Mouse (Mus musculus) granulocyte monocyte progenitor cell, adult 5-6 weeks (primary cell): ENCODE results near the gene Unc13a. TPM values are rescaled to one million over a fixed set of nuclear protein-coding genes. Genes with fewer than 3 reads are reported as not detected.

Experiments
- ATAC-seq: replicated peaks from 2 replicates; pipeline ENCODE4 v1.8.0; 2016; ENCODE audit warnings: mild to moderate bottlenecking, moderate TSS enrichment, inconsistent platforms; ENCODE audit not compliant: poor library complexity, severe bottlenecking
- total RNA-seq, 2 experiments: library from RNA; stranded (forward) in 1 of 2; stranded (reverse) in 1 of 2; fragments of 200-712, 200-1000 nt in 1 of 2; fragments of >200 nt in 1 of 2; fragmentation: Nextera tagmentation in 1 of 2; gene quantifications; 2 replicates each; pipeline ENCODE4 v1.2.3; 2014 to 2017

Gene Unc13a
- total RNA-seq, 2 experiments from 2014 or later = 1.8 TPM; not detected in 1

DNA sequence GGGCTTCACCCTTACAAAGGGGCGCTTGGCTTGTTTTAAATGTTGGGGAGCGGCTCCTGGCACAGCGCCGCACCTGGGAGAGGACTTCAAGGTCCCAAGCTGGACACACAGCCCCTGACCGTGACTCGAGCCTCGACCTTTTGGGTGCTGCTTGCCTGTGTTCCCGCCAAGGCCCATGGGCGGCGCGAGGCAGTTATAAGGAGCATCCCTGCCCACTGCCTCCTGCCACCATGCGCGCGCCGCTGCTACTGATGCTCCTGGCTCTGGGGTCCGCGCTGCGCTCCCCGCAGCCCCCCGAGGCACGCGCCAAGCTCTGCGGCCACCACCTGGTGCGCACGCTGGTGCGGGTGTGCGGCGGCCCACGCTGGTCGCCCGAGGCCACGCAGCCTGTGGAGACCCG is 17.5 kb upstream of the Unc13a start, which contains the start of gene Insl3:
Gene Insl3, plus strand, starts transcription at position 187 of the 400 bp plus-strand sequence.
- ATAC-seq = no peak

DNA sequence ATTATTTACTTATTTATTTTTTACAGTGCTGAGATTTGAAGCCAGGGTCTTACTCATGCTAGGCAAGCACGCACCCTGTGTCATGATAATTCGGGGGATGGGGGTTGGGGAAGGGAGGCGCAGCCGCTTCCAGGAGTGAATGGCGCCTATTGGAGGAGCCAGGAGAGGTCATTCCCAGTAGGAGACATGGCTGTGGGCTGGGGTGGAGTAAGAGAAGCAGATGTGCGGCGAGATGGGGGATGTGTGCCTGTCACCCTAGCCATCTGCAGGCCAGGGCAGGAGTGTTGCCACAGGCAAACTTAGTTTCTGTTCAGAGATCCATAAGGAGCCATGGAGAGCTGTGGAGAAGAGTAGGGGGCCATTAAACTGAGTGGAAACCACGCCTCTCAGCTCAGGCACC is 16.1 kb upstream of the Unc13a start:
- no peak for ATAC-seq

DNA sequence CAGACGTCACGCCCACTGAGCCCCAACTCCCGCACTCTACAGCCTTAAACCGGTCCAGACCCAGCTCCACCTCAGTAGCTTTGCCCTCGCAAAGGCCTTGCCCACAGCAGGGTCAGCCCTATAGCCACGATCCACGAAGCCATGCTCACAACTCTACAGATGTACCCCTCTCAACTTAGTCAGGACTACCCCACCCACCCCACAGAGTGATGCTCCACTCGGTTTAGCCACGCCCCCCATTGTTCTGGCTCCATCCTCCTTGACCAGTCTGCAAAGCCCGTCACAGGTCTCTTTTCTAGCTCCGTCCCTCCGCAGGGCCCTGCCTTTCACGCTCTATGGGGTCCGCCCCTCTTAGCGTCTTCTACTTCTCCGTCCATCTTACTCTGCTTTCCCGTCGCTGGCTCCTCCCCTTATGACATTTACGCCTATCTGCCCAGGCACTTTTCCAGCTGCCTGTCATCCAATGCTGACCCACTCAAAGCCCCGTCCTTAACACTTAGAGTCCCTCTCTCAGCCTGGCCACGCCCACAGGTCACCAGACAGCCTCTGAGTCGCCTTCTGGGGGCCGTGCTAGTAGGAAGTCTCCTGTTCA is 14.7 kb upstream of the Unc13a start:
- no peak for ATAC-seq

DNA sequence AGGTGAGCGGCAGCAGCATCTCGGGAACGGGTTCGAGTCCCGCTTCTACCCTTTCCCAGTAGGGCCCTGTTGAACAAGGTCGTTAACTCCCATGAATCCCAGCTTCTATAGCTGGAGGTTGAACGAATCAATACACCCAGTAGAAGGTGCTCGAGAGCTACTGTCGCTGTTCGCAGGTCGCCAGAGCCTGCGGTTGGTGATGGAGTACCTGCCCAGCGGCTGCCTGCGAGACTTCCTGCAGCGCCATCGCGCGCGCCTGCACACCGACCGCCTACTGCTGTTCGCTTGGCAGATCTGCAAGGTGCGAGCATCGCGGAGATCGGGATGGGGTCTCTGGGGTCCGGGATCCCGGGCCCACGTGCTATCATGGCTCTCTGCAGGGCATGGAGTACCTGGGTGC is 14.0 kb upstream of the Unc13a start:
- ATAC-seq = no peak

DNA sequence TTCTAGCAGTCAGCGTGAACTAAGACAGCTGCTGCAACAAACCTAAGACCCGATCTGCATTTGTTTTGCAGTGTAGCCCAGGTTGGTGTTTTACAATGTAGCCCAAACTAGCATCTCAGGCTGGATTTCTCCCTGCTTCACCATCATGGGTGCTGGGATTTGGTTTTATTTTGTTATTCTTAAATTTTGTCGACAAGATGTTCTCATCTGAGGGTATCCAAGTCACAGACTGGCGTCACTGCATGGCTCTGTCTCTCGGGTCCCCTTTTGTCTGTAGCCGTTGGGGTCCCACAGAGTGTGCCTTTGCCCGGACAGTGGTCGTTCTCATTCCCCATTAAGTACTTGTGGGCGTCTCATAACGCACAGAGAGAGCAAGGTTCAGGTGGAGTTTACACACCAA is 13.1 kb upstream of the Unc13a start:
- no peak for ATAC-seq

DNA sequence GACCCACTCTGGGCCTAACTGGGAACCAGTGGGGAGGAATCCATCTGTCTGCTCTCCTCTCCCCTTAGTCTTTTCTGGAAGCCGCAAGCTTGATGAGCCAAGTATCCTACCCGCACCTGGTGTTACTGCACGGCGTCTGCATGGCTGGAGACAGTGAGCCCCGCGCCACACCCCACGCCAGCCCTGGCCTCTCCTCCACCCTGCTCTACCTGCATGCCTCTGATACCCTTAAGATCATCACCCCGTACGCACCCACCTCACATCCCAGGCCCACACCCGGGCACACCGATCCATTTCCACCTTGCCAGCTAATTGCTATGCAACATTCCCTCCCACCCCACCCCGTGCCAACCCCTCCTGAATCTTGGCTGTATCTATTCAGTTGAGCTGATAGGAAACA is 11.3 kb upstream of the Unc13a start:
- ATAC-seq = no peak

DNA sequence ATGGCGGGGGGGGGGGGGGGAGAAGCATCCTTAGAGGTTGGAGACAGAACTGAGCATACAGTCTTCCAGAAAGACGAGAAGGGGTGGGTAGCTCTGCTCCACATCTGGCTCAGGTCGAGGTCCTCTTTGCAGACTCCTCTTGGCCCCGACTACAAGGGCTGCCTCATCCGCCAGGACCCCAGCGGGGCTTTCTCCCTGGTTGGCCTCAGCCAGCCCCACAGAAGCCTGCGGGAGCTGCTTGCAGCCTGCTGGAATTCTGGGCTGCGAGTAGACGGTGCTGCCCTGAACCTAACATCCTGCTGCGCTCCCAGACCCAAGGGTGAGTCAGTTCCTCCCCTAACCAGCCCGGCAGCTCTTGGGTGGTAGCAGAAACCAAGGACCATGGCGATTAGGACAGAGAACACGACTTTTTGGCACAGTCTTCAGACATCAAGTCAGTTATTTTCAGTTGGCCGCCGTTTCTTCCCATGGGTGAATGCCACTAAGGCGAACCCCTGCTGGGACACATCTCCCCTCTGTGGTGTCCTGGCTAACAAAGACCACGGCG is 9.9 kb upstream of the Unc13a start:
- ATAC-seq = no peak

DNA sequence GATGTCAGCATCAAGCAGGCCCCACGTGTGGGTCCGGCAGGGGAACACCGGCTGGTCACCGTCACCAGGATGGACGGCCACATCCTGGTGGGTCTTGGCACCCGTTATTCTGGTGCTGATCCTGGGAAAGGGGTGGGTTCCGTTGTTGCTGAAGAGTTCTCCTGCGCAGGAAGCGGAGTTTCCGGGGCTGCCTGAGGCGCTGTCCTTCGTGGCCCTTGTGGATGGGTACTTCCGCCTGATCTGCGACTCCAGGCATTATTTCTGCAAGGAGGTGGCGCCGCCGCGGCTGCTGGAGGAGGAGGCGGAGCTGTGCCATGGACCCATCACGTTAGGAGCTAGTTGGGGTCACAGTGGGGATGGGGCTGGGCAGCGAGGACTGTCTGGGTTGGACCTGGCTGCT is 8.9 kb upstream of the Unc13a start:
- ATAC-seq = no peak

DNA sequence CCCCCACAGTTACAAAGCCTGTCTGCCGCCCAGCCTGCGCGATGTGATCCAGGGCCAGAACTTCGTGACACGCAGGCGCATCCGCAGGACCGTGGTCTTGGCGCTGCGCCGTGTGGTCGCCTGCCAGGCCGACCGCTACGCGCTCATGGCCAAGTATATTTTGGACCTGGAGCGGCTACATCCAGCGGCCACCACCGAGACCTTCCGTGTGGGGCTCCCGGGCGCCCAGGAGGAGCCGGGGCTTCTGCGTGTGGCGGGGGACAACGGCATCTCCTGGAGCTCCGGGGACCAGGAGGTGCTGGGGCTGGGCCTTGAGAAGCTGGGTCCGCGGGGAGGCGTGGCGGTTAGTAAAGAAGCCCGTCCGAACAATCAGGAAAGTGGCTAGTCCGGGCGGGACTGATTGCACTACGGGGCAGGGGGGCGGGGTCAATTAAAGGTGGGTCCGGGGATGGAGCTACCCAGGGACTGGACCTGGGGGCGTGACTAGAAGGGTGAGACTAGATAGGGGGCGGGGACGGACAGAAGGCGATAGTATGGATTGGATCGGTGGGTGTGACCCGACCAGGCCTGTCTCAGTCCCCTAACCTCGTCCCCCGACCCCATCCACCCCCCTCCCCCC is 8.1 kb upstream of the Unc13a start:
- ATAC-seq = no peak

DNA sequence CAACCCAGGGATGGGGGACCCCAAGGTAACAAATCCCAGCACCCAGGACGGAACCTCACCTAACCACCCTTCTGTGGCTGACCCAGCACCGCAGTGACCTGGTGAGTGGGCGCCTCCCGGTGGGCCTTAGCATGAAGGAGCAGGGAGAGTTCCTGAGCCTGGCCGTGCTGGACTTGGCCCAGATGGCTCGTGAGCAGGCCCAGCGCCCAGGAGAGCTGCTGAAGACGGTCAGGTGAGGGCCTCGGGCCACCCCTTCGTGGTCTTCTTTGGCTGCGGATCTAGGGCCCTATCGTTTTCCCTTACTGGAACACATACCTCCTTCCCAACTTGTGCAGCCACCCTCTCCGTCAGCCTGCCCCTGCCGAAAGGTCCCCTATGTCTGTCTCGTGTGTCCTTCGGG is 7.6 kb upstream of the Unc13a start:
- no peak for ATAC-seq

DNA sequence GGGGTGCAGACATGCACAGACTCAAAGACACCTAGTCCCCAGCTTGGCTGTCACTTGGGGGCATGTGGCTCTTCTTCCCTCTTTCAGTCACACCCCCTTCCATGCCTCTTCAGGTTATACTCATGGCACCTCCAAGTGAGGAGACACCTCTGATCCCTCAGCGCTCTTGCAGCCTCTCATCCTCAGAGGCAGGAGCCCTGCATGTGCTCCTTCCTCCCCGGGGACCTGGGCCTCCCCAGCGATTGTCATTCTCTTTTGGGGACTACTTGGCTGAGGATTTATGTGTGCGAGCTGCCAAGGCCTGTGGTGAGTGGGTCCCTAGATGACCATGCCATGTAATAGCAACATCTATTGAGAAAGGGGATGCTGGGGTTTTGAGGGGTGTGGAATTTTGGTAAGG is 6.7 kb upstream of the Unc13a start:
- no peak for ATAC-seq

DNA sequence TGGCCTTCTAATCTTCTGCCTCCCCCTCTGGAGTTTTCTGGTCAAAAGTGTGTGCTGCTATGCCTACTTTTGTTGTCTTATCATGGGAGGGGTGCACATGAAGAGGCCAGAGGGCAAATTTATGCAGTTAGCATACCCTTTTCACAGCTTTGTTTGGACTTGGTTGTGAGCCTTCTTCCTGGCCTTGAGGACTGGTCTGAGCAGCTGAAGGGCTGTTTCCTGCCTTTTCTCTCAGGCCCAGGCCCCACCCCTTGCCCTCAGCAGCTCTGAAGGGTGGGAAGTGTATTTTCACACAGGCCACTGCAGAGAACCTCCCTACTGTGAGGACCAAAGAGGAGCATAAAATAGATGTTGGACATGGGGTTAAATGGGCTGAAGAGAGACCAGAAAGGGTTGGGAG is 6.0 kb upstream of the Unc13a start:
- no peak for ATAC-seq

DNA sequence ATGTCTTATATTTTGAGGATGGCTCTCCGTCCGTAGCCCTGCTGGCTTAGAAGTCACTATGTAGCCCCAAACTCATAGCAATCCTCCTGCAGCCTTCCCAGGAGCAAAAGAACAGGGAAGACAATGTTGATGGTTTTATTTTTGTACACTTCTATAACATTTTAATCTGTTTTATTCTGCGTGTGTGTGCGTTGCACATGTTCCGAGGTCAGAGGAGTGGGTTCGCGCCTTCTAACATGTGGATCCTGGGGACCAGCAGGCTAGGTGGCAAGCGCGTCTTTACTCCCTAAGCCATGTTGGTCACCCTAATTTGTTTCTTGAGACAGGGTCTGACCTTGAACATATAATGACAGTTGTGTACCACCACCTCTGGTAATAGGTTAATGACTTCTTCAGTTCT is 5.2 kb upstream of the Unc13a start:
- no peak for ATAC-seq

DNA sequence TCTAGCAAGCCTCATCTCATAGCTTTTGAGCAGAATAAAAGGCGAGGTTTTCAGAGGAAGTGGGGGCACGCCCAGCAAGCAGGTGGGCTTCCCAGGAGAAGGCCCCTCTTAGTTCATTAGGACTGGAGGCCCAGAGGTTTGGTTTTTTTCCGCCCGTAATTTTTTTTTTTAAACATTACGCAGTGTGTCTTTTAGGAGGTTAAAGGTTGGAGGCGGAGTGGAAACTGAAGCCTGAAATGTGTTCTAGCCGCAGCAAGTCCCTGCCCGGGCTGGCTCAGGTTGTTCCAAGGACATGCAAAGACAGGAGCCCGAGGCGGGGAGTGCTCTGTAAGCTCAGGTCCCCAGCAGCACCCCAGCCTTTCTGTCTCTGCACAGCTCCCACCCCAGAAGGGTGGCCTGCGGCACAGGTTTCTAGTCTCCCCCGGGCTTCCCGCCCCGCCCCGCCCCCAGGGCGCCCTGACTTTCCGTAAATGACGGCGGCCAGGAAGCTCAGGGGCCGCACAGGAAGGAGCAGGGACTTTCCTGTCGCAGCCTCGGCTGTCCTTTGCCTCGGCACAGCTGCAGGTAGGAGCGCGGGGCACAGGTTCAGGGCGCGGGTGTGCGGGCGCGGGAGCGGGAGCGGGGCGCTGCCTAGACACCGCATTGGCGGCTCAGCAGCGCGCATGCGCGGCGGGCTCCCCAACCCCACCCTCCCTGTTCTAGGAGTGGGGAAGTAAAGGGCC is 4.6 kb upstream of the Unc13a start, which contains the start of gene Jak3:
Gene Jak3, plus strand, starts transcription at position 277 of the 722 bp plus-strand sequence.
- ATAC-seq = peak; percentile 45

DNA sequence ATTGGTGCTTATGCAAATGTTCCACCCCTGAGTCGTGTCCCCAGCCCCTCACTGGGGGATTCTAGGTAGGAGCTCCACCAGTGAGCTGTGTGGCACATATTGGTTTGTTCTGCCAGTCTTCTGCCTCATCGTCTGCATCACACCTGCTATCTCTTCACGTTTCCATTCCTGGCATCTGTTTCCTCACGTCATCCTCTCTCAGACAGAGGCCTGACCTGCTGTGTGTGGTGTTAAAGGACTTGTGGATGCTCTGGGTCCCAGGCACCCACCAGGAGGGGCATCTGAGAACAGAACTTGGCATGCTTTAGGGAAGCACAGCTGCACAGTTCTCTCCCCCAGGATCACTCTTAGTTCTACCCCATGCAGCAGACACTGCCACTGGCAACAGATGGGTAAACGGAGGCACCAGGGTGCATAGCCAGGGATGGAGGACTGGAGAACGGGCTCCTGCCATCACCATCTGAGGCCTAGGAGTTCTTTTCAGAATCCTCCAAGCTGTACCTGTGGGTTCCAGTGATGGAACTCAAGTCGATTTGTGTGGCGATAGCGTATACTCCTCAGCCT is 4.0 kb upstream of the Unc13a start:
- no peak for ATAC-seq

DNA sequence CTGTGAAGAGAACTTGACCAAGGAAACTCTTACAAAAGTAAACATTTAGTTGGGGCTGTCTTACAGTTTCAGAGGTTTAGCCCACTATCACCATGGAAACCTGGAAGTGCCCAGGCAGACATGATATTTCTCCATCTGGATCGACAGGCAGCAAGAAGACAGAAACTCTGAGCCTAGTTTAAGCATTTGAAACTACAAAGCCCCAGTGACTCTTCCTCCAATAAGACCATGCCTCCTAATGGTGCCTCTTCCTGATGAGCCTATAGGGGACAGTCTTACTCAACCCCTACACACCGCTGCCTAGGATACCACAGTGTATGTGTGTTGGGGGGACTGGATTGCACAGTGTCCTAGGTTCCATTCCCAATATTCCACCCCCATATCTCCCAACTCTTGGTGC is 2.5 kb upstream of the Unc13a start:
- ATAC-seq = peak; percentile 17; the same call in 1 of the 2 replicates

DNA sequence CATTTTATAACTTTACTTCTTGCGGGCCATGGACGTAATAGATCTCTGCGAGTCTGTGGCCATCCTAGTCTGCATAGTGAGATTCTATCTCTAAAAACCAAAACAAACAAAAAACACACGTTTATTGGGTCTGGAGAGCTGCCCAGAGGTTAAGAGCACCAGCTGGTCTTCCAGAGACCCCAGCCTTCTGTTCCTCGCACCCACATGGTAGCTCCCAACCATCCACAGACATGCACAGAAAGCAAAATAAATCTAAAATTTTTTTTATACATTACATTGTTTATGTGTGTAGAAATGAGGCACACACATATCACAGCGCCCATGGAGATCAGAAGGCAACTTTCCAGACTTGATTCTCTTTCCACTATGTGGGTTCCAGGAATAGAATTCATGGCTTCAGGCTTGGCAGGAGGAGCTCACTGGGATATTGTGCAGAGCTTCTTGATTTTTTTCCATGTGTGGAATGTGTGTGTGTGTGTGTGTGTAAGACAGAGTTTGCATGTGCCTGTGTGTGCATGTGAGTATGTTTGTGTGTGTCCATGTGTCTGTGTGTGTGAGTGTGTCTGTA is 695 bp upstream of the Unc13a start:
- no peak for ATAC-seq

DNA sequence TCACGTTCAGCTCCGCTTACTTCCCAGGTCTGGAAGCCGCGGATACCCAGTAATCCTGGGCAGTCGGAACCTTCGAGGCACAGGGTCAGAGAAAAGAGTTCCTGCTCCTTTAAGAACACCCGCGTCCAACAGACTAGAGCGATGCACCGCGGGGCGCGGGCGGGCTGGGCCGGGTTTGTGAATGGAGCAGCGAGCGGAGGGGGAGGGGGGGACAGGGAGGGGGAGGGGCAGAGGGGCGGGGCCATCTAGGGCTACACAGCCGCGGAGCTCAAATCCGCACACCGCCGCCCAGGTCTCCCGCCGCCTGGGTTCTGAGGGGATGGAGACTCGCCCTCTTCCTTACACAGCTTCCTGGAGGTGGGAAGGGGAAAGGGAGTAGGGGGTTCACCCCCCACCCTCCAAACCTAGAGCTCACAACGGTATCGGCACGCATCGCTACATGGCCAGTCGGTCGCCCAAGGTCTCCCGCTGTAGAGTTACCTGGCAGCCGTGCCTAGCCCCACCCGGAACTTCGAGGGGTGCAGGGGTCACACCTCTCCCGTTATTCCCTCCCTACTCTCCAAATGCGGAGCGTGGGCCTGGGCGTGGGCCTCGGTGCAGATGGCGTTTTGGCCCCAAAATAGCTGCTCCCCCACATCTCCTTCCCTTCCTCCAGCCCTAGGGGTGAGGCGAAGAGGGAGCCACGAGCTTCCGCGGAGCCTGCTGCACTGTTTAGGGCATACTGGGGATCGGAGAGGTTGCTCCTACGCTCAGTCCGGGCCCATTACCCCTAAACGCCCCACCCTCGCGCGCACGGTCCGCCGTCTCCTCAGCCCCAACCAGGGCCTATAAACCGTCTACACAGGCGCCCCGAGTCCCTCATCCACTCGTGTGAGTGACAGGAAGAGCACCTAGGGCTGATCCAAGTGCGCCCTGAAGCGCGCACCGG is 672 bp downstream of the Unc13a start:
- peak; percentile 6; the same call in 1 of the 2 replicates for ATAC-seq

DNA sequence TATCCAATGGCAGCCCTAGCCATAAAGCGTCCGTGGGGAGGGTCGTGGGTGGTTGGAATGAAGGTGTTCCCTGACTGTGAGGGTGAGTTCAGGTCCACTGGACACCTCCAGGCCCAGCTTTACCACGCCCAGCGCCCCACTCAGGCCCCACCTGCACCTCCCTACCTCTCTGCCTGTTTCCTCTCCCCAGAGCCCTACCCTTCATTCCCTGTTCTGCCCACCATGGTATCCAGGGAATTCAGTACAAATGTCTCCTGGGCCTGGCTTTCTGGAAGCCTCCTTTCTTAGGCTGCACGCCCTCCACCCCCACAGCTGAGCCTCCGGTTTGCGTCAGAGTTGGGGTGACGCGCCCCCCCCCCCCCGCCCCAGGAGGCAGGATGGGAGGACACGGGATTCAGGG is 1.4 kb downstream of the Unc13a start:
- no peak for ATAC-seq
